Mouse (Mus musculus) left cerebral cortex, adult 9 months (tissue): ENCODE measurements at regions not wholly inside any gene's neighbourhood (a gene's known extent, or its start where the extent isn't known, plus 50 kb on each side); places are given as distances from the start of the nearest gene placed in this dataset.

Source experiments
- DNase-seq, 2 experiments: peaks; one replicate each; pipeline ENCODE4 v3.0.0; 2022; ENCODE audit warnings: low spot score in 2 of 2

GRCm38 (mm10) chr13:107835756-107836385 lies 208.4 kb upstream of the Smim15 start:
- DNase-seq, result no peak

DNA sequence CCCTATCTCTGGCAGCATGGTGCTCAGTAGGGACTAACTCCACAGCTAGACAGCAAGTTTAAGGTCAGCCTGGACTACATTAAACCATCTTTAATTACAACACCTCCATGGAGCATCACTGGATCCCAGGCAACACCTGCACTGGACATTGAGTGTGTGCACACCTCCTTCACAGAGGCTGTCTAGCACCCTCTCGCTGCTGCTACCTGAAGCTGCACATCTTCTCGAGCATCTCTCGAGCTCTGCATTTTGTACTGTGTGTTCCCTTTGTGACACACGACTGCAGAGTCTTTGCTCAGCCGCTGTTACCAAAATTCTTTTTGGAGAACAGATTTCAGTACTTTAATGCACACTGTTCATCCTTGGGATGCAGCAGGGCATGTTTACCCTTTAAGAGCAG lies 212.2 kb upstream of the Smim15 start:
- no peak for DNase-seq

- DNase-seq, result peak; percentile 82 to 92
These were observed 213.0 kb upstream of the Smim15 start for GRCm38 (mm10) chr13:107831221-107831681.

DNA sequence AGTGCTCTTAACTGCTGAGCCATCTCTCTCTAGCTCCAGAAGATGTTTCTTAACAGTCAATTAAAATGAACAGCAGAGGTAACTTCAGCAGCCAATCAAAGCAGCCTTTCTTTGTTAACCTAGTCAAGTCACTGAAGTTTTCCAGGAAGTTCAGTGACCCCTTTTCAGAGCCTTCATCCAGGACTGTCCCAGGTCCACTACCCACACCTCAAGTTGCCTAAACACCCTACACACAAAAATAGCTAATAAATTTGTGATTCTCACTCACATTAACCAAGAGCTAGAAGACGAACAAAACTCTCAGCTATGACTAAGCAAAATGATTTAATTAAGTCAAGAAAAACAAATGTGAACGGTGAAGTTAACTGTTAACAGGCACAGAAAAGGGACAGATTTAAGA lies 214.0 kb upstream of the Smim15 start:
- DNase-seq, result no peak

GRCm38 (mm10) chr13:107829861-107830260 lies 214.4 kb upstream of the Smim15 start:
- DNase-seq, result no peak

GRCm38 (mm10) chr13:107825636-107826035 lies 218.6 kb upstream of the Smim15 start:
- no peak for DNase-seq

GRCm38 (mm10) chr13:107823342-107823741 lies 220.9 kb upstream of the Smim15 start:
- DNase-seq, result no peak

DNA sequence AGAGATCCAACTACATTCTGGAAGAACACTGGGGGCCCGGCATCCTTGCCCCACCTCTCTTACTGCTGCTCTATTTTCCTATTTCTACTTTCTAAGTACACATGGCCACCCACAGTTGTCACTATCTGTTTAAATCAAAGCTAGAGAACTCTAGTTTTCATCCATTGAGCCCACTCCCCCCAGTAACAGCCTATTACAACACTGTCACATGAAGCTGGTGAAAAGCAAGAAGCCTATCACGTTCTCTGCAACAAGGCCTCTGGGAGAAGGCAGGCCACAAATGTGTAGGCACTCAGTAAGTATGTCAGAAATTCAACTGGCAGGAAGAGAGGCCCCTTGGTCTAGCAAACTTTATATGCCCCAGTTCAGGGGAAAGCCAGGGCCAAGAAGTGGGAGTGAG lies 222.0 kb upstream of the Smim15 start:
- no peak for DNase-seq

- no peak for DNase-seq
These were observed 230.6 kb upstream of the Smim15 start for GRCm38 (mm10) chr13:107813562-107814161.

GRCm38 (mm10) chr13:107812014-107812413 lies 232.2 kb upstream of the Smim15 start:
- no peak for DNase-seq

- DNase-seq, result no peak
These were observed 233.4 kb upstream of the Smim15 start for GRCm38 (mm10) chr13:107810802-107811192.

DNA sequence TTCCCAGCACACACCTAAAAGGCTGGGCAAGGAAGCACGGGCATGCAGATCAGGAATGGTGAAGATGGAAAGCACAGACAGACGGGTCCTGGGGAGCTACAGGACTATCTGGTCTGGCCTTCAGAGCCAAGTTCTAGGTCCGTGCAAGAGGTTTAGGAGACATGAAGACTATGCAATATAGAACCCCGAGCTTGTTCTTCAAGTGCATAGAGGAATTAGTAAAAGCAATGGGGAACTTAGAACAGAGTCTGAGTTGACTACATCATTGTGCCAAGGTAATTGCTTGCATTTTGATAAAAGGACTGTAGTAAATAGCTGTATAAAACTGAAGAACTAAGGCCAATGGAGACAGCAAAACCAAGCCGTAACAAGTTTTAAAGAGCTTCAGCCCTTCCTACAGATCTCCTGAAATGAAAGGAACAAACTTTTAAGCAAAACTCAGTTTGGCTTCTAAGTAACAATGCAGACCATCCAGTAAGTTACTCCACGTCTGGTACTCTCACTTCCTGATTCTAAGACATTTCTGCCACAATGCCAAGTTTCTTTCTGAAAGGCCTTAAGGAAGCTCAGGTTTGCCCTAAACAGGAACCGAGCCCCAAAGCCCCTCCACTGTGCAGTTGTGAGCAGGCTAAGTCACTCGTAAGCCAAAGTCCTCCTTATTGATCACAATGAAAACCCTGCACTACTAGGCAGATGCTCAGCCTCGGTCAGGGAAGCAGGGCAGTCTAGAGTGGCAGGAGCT lies 234.0 kb upstream of the Smim15 start:
- no peak for DNase-seq

DNA sequence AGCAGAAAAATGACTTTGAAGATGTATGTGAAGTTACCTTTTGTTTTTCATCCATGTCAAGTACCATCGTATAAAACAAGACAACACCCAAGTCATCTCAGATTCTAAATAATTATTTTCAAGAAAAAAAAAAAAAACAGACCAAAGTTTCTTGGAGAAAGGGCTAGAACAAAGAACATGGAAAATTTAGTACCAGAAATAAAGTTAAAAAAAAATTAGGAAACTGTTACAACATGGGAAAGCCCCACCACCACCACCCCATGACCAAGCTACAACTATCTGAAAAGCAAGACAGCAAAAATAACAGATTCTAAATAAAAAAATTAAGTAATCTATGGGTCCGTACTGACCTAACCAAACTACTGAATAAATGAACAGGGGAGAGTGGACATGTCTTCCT lies 235.3 kb upstream of the Smim15 start:
- no peak for DNase-seq

- DNase-seq, result no peak
These were observed 239.8 kb upstream of the Smim15 start for GRCm38 (mm10) chr13:107804418-107804817.

GRCm38 (mm10) chr13:107799199-107799945 lies 244.9 kb upstream of the Smim15 start:
- DNase-seq, result no peak

DNA sequence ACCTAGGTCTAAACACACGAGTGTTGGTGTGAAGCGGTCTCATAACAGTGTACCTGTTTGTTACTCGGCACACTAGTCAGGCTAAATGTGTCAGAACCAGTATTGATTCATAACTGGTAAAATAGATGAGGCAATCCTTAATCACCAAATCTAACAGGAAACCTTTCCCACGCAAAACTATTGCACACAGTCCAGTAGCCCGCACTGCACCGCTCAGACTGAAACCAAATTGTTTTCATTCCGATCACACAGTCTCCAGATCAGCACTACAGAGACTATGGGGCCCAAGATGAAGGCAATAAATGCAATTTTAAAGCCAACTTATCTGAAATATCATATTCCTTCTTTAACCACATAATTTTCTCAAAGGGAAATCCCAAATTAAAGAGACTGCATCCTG lies 246.1 kb upstream of the Smim15 start:
- no peak for DNase-seq

DNA sequence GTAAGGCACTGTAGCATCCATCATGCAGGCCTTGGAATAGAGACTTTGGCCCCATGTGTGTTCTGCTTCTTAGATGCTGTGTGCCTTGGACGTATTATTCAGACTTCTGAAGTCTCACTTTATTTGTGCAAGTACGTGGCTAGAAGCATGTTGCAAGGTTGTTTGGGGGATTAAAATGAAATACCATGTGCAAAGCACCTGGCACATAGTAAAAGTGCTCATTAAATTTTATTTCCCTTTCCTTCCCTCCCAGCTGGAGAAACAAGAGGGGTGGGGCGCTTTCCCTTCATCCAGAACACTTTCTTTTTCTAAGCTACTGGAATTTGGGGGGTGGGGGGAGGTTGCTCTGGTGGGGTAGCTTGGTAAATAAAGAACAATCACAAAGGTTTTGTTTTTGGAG lies 248.7 kb upstream of the Smim15 start:
- DNase-seq, result no peak

DNA sequence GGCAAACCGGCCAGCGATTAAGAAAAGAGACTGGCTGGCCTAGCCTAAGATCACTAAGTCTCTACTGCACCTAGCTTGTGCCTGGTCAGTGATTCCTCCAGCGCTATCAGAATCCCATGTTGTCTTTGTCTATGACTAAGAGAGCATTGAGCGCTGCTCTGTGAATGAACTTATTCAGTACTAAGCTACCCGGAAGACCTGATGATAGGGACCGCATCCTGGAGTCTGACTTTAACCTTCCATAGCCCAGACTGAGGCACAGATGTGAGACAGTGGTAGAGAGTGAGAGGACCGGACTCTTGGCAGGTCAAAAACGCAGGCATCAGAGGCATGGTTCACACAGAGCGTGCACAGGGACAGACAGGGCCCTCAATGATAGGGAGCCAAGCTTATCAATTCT lies 252.5 kb upstream of the Smim15 start:
- DNase-seq, result no peak

DNA sequence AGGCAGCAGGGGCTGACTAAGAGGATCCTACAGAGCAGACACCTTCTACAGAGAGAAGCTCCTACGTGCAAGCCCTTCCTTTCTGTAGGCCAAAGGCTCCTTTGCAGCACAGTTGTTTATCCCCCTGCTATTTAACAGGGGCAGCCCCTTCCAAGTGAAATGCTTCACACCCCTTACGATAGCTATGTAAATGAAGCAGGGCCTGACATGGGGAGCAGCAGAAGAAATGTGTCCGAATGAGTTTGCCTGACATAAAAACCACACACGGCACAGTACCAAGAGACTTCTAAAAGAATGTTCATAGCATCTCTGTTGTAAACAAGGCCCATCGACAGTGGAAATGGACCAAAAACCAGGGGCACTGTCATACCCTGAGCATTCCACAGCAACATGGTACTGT lies 259.3 kb upstream of the Smim15 start:
- DNase-seq, result no peak

- no peak for DNase-seq
These were observed 262.5 kb upstream of the Smim15 start for GRCm38 (mm10) chr13:107781741-107782140.

GRCm38 (mm10) chr13:107781221-107781620 lies 263.0 kb upstream of the Smim15 start:
- no peak for DNase-seq

DNA sequence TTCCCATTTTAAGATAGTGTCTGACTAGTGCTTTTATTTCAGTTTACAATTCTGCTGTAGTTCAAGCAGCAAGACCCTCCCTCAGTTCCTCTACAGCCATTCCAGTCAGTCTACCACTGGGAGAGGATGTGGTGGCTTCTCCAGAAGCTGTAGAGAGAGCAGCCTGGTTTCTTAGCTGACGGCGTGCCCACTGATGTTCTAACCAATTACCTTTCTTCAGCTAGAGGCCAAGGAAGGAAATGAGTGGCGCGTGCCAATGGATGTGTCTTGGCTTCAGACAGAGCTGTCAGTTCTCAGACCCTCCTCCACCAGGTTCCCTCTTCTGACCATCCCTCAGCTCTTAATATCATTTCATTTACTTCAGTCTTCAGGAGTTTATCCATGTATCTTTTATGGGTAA lies 264.7 kb upstream of the Smim15 start:
- no peak for DNase-seq
